Mouse (Mus musculus) cerebellum, adult 11 months (tissue): ENCODE data around the gene Bco2.

Source experiments
- DNase-seq: peaks from one replicate; pipeline ENCODE4 v3.0.0; 2022

The Bco2 gene

DNA sequence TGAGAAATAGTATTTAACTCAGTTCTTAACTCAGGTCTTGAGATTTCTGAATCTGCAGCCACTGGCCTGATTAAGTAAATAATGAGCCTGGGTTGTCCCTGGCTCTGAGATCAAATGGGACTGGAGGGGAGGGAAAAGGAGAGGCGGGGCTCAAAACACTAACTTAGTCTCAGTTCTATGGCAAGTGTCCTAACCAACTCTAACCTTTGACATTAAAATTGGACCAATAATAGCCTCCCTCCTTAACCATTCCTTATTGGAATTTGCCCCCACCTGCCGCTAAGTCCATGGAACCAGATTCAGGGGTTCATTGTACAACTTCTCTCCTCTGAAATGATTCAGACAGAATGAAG lies at the start of gene Bco2:
TSS of gene Bco2 (minus strand) at position 88 of the 353 bp plus-strand sequence.
- DNase-seq, result no peak

DNA sequence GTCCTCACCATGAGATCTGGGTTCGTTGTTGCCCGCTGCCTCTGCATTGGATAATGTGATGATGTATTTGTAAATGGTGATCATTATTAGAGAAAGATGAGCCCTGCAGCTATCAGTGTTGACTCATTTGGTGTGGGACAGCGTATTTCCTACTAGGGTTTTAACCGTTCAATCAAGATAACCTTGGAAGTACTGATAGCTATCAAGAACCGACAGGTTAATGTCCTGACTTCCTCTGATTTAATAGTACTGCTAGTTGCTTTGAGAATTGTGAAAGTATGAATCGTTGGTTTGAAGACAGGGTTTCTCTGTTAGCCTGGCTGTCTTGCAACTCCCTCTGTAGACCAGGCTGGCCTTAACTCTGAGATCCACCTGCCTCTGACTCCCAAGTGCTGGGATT lies 49.4 kb upstream of the Bco2 start:
- DNase-seq, result no peak

DNA sequence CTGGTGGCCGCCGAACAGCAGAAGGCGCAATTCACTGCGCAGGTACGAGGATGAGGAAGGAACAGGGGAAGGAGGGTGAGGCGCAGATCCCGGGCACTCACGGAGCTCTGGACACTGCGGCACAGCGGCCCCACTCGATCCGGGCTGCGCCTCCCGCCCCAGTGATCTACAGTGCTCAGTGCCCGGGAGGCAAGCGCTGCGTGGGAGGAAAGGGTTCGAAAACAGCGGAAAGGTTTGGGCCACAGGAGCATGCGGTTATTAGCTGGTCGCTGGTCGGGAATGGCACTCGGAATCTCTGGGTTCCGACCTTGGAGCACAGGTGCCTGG lies 49.0 kb upstream of the Bco2 start:
- no peak for DNase-seq

DNA sequence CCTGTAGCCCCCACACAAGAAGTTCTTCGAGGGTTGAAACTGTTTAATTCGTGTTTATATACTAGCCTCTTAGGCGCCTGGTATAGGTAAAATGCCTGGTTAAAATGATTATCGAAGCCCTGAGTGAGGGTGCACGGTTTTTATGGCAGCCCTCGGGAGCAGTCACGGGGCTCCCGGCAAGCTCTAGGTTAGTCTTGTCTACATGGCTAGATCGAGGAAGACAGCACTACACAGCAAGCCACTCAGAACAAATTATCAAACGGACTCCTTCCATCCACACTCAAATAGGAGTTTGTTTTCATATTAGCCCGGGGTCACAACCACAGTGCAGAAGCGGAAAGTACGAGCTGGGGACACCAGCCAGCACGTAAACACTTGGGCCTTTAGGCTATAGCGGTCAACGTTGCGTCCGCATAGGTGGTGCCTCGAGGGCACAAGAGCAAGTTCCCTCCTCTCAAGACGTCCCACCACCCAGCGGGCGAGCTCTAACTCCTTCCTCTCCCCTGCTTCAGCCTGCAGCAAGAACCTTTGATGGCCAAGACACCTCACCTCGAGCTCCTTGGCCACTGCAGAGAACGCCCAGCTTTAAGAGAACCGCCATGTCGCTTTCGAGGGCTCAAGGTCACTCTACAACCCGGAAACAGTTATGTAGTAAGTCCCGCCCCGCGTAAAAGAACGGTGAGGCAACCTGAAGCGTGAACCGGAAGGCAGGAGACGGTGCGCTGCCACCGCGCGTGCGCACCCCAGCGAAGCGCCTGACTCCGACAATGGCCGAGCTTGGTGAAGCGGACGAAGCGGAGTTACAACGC lies 48.4 kb upstream of the Bco2 start, which contains the start of the genes Sdhd and Timm8b:
TSS of gene Sdhd (minus strand) at position 624 of the 809 bp plus-strand sequence.
TSS of gene Timm8b (plus strand) at position 722 of the 809 bp plus-strand sequence.
- peak; percentile 92 for DNase-seq

DNA sequence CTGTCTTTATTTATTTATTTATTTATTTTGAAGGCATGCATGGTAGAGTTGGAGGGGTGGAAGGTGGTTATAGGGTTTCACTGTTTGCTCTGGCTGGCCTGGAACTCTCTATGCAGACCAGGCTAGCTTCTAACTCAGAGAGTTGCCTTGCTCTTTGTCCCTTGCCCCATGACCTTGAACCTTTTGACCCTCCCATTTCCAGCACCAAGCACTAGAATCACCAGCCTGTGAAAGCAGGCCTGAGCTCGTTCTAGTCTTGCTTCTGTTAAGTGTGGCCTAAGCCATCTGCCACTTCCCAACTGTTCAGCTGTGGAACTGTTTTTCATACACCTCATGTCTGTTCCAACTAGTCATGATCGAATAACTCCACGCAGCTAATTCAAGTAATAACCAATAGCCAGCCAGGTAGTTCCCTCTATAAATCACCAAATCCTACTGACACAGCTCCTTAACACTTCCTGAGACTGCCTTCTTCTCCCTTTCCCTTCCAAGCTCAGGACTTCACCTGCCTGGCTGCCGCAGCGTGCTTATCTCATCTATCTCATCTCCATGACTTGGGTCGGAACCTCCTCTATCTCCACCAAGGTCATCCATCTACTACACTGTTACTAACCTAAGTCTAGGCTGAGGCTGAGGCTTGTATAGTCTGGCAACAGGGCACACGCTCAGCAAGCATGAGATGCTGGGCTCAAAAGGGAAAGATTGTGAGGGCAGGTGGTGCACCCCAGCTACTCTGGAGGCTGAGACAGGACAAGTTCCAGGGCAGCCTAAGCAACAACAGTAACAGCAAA lies 47.3 kb upstream of the Bco2 start:
- DNase-seq, result no peak

DNA sequence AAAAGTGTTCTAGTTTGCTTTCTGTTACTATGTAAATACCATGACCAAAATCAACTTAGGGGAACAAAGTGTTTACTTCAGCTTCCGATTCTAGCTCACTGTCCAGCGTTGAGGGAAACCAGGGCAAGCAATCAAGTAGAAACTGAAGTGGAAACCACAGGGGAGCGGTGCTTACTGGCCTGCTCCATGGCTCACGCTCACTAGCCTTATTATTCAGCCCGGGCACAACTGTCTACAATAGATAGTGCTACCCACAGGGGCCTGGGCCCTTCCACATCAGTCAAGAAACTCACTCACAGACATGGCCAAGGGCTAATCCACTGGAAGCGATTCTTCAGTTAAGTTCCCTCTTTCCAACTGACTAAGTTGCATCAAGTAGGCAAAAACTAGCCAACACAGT lies 46.6 kb upstream of the Bco2 start:
- DNase-seq, result no peak

DNA sequence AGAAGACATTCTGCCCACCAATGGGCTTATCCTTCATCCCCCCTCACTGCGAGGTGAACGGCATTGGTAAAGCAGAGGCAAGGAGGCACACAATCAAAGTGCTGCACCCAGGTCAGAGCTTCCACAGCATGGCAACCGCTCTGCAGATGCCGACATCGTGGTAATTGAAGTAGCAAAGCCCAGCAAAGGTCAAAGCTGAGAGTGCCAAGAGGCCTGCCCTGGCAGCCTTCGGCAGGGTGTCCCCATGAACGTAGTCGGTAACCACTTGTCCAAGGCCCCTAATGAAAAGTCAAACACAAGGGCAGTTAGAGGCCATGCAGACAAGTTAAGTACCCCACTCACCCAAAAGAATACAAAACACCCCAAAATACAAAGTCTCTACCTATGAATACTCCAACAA lies 42.0 kb upstream of the Bco2 start:
- DNase-seq, result no peak

DNA sequence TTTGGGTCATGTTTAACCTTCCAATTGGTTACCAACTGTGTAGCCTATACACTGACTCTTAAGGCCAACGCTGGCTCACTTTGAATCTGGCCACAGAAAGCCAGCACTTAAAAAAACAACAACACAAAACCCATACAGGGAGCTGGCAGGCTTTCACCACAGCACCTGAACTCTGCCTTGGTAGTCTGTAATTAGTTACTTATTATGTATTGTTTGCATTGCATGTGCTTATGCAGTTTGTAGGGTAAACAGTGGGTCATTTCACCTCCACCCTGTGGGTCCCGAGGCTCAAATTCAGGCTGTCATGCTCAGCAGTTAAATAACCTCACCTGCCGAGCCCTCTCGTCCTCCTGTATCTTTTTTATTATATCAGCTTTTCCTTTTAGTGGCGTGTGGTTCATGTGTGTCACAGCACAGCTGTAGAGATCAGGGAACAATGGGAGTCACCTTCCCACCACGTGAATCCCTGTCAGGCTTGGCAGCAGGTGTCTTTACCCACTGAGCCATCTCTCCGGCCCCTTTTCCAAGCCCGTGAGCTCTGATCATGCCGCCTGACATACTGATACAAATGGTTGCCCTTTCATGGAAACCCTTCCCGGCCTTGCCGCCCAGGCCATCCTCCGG lies 39.9 kb upstream of the Bco2 start:
- DNase-seq, result no peak

DNA sequence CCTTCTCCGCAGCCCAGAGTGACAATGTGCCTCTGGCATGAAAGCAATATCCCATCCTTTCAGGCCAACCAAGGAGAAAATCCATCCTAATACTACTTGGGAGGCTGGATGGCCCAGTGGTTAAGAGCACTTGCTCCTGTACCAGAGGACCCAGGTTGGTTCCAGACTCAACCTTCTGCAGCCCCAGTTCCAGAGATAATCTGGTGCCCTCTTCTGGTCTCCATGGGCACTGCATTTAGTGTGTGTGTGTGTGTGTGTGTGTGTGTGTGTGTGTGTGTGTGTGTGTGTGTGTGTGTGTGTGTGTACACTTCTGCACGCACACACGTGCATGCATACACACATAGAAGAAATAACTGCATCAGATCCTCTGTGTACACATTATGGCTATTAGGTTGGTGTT lies 38.6 kb upstream of the Bco2 start:
- DNase-seq, result no peak

DNA sequence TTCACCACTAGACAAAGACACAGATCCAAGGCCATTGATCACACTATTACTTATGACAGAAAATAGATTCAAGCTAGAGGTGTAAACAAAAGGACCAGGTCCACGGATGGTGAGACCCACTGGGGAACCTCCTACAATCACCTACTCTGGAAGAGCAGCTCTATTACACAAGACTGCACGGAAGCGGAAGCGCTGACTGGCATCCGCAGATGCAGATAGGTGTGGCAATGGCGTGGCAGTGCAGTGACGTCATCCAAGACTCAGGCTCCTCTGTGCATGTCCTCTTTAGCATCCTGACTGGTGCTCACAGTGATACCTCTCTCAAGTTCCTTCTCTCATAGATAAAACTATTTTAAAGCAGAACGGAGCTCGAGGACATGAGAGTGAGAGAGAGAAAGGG lies 38.0 kb upstream of the Bco2 start:
- no peak for DNase-seq

DNA sequence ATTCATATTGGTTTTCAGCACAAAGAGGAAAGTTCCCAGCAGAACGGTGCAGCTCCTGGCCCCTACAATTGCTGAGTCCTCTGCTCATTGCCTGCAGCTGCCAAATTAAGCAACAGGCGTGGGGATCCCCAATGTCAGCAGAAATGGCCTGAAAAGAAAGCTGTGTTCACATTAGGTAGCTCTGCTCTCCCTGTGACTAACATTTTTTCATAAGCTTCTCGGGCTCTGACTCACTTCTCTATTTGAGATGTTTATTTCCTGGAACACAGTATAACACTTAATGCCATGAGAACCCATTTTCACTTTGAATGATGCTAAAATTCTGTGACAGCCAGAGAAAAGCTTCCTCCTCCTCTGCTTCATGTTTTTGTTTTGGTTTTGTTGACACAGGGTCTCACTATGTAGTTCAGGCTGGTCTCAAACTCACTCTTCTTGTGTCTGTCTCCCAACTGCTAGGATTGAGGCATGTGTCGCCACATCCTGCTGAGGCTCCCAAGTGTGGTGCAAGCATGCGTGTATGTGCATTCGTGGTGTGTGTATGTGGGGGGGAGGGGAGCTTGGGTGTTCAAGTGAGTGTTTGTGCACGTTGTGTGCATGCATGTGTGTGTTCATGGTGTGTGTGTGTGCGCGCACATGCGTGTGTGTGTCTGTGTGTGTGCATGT lies 36.0 kb upstream of the Bco2 start:
- no peak for DNase-seq

DNA sequence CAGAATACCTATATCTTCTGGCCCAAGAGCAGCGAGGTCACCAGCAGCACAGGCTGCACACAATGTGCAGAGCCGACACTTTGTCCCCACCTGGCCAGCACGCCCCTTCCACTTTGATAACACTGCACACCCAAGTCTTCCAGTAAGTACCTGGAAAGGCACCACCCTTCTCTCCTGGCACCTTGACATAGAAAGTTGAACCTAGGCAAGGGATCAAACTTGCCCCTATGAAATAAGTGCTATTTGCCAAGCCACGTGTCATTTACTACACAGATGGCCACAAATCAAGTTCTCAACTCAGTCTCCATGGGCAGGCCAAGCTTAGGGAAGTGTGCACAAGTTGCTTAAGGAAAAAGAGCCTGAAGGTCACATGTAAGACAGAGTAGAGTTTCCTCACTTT lies 32.0 kb upstream of the Bco2 start:
- no peak for DNase-seq

DNA sequence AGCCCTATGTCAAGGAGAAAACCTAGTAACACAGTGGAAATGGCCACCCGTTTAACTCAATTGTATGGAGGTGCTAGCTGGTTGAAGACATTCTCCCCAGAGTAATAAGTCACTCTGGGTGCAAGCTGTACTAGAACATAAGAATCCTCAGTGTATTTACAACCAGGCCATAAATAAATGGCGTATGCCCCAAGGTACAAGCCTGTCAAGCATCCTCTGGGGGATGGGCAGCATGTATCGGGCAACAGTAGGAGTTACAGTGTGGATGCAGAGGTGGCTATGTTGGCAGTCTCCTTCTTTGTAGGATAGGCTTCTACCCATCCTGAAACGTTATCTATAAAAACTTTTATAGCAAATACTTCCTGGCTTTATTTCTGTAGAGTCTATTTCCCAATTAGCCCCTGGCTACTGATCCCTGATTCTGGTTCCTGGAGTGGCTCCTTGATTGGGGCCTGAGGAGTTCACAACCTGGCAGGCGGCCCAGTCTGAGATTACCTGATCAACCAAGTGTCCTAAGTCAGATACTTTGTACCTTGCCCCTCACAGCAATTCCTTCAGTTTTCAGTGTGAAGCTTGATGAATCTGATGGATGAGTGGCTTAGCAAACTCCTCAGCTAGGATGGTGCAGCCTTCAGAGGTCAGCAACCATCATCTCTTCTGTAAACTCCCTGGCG lies 30.3 kb upstream of the Bco2 start:
- no peak for DNase-seq

DNA sequence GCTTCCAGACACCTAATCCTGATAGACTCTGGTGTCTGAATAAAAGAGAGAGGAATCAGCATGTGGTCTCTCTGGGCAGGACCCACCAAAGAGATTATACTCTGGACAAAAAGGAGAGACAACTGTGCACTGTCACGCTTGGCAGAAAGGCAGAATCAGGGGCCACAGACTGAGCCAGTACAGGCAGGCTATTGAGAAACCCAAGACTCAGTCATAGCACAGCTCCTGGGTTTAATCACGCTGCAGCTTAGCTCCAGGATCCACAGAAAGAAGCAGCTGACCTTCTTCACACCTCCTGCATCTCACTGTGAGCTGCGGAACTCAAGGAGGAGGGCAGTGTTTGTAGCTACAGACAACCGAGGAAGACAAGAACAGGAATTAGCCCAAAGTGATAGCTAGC lies 25.4 kb upstream of the Bco2 start:
- DNase-seq, result no peak

DNA sequence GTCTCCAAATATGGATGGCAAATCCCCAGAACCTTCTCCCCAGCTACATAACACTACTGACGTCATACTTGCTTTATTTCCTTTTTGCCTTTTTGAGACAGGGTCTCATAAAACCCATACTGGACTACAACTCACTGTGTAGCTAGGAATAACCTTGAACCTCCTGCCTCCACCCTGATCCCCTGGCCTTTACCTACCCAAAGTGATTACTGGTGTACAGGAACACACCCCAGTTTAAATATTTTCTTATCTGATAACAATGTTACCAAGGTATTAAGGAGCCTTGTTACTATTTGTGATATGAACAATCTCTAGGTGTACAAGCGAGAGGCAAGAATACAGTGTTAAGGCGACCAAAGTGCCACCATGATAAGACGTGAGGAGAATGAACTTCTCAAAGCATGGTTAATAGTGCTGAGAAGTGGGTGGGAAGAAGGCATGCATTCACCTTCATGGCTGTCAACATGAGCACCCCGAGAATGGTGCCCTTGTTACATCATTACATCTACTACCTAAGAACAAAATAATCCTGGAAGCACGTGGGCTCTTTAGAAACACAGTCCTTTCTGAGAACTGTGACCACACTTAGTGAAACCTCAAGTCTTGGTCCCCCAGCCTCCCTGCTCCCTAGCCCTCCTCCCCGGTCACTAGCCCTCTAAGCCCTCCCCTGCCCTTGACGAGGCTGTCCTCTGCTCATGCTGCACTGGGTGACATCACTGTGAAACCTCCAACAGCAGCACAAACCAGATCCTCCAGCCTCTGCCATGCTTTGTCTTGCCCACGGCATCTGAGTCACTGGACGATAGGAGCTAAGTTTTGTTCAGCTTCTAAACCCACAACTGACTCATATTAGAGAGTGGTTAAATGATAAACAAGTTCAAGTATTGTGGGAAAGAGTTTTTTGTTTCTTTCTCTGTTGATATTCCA lies 14.9 kb upstream of the Bco2 start:
- DNase-seq, result no peak

DNA sequence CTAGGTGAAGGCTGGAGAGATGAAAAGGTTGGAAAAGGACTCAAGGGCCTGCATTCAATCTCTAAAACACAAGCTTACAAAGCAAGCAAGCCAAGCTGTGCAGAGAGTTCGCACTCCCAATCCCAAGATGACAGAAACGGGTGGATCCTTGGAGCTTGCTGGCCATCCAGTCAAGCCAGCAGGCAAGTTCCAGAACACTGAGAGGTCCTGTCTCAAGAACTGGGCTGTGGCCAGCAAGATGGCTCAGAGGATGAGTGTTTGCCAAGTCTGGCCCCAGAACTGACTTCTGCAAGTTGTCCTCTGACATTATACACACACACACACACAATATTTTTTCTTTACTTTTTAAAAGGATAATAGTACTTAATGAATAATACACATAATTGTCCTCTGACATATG lies 12.9 kb upstream of the Bco2 start:
- no peak for DNase-seq

DNA sequence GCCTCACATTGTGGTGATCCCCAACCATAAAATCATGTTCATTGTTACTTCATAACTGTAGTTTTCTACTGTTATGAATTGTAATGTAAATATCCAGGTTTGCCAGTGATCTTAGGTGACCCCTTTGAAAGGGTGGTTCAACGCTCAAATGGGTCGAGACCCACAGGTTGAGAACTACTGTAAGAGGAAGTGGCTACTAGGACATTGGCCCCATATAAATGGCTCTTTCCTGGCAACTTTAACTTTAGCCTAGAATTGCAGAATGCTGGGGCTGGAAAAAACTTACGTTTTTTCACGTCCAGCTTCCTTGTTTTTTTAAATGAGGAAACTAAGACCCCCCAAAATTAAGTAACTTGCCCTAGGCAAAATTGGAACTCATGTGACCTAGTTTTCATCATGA lies 12.4 kb upstream of the Bco2 start:
- DNase-seq, result no peak

DNA sequence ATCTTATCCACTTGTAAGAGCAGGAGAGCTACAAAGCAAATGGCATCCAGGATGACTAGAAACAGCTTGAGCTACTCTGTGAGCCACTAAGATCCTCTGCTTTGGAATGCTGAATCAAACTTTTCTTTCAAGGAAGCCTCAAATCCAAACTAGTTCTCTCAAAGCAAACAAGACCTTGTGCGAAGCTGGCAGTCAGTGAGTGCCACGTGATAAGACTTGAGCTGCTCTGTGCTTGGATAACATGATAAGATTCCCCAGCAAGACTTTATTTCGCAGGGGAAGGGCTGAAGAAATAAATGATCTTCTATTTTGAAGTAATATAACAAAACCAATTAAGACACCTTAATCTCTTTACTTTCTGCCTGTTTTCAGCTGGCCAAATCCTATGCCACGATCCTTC lies 11.0 kb upstream of the Bco2 start:
- DNase-seq, result no peak

DNA sequence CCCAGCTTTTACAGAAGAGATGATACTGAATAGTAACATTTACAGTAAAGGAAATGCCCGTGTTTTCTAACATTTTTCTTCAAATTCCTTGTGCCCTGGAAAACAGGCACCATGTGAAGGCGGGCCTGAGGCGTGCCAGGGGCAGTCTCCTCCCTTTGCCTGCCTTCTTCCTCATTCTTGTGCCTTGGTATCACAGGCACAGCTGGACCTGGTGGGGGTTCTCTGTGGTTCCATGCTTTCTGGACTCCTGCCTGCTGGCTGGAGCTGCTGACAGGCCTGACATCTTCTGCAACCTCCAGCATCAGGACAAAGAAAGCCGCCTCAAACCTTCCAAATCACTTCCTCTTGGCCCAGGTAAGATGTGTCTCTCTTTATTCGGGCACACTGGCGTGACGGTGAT lies 10.2 kb upstream of the Bco2 start:
- no peak for DNase-seq

DNA sequence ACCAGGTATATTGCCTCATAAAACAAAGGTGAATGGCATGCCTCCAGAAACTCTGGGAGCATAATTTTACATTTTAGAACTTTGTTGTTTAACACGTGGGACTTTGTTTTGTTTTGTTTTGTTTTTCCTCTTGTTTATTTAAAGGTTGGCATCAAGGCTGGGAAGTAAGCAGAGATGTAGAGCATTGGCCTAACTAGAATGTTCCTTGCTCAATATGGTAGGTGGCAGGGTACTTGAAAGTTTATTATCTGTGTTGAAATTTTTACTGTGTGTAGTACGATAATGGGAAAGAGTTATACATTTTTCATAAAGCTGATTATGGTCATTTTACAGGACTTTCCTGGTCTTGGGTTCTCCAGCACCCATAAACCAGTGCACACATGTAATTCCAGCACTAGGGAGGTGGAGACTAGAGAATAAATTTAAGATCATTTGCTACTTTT lies 7.0 kb upstream of the Bco2 start:
- DNase-seq, result no peak

DNA sequence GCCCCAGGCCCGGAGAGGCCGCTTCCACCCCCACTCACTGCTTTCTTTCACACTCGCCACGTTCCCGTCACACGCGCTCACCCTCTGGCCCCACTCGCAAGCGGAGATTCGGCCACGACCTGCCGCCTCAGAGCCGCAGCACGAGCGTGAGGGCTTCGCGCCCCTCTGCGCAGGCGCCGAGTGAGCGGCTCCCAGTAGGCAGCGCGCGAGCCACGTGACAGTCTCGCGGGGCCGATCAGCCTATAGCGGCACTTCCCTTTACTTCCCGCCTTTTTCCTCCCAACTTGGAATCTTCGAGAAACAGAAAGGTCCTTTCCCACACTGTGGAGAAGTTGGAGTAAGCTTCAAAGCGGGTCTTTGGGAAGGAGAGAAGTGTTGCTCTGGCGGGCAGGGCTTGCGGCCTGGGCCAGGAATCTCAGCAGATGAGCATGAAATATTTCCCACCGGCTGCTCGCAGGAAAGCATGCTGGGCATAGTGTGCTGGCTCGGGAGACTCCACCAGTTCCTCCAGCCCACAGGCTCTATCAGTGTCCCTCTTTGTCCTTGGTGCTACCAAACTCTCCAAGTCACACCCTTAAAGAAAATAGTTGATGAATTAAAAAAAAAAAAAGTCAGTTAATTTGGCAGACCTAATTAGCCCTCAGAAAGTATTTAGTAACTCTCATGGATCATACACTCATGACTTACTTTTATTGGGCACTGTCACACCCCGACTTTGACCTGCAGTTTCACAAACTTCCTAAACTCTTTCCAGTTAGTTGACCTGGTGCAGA lies 6.3 kb upstream of the Bco2 start, which contains the start of gene Tex12:
TSS of gene Tex12 (minus strand) at position 181 of the 773 bp plus-strand sequence.
- DNase-seq, result no peak
